Mouse (Mus musculus) heart, postnatal 36 days (tissue): ENCODE results near the gene Fam240b. TPM values are rescaled to one million over a fixed set of nuclear protein-coding genes. Genes with fewer than 3 reads are reported as not detected.
"Not testable (repeated sequence)": the region's sequence is repeated elsewhere in the genome, so short reads cannot be mapped to it uniquely, and the experiment has no call there.

ENCODE experiments used
- DNase-seq, 2 experiments: peaks; one replicate each; pipeline ENCODE4 v3.0.0; 2021 to 2022
- intact Hi-C: fragments of 180-260 bp; cut with DNase I; formaldehyde crosslinking; loops from one replicate; pipeline ENCODE4 v1.15.1; 2025
- total RNA-seq, 2 experiments: library from RNA; stranded (reverse); gene quantifications; 2 replicates each; pipeline ENCODE4 v1.2.3; 2021

The Fam240b gene
- total RNA-seq = not detected

- DNase-seq = no peak
Measured at GRCm38 (mm10) chr13:64497692-64498091, at the start of gene Fam240b. Fam240b (minus strand) TSS chr13:64497792.

GRCm38 (mm10) chr13:64530139-64530538 lies 32.5 kb upstream of the Fam240b start:
- intact Hi-C loops = no loop called here

More at GRCm38 (mm10) chr13:64497692-64498091, at the start of gene Fam240b:
- intact Hi-C loops = no loop called here

GRCm38 (mm10) chr13:64526515-64527285 lies 29.1 kb upstream of the Fam240b start:
- intact Hi-C loops = no loop called here
- no peak for DNase-seq

More at GRCm38 (mm10) chr13:64530139-64530538, 32.5 kb upstream of the Fam240b start:
- no peak for DNase-seq

- DNase-seq = no peak
- intact Hi-C loops = no loop called here
Measured at GRCm38 (mm10) chr13:64514247-64514646, 16.7 kb upstream of the Fam240b start.

- DNase-seq = no peak
- intact Hi-C loops = no loop called here
Measured at GRCm38 (mm10) chr13:64511616-64512015, 14.0 kb upstream of the Fam240b start.

- intact Hi-C loops = no loop called here
- DNase-seq = no peak
Measured at GRCm38 (mm10) chr13:64507361-64507760, 9.8 kb upstream of the Fam240b start.

- DNase-seq = no peak
Measured at GRCm38 (mm10) chr13:64502833-64503232, 5.2 kb upstream of the Fam240b start.

GRCm38 (mm10) chr13:64493586-64493985 lies 4.0 kb downstream of the Fam240b start:
- intact Hi-C loops = no loop called here
- no peak for DNase-seq

More at GRCm38 (mm10) chr13:64502833-64503232, 5.2 kb upstream of the Fam240b start:
- intact Hi-C loops = no loop called here

- DNase-seq = no peak
- intact Hi-C loops = no loop called here
Measured at GRCm38 (mm10) chr13:64489886-64490285, 7.7 kb downstream of the Fam240b start.

GRCm38 (mm10) chr13:64479960-64480359 lies 17.6 kb downstream of the Fam240b start:
- intact Hi-C loops = no loop called here
- no peak for DNase-seq

GRCm38 (mm10) chr13:64477968-64478367 lies 19.6 kb downstream of the Fam240b start:
- DNase-seq = no peak
- intact Hi-C loops = no loop called here

GRCm38 (mm10) chr13:64467886-64468285 lies 29.7 kb downstream of the Fam240b start:
- DNase-seq = peak in 1 of 2 experiments; percentile 13
- intact Hi-C loops = no loop called here

GRCm38 (mm10) chr13:64465166-64465565 lies 32.4 kb downstream of the Fam240b start:
- intact Hi-C loops = no loop called here
- DNase-seq = no peak

GRCm38 (mm10) chr13:64462581-64462980 lies 35.0 kb downstream of the Fam240b start:
- intact Hi-C loops = no loop called here
- no peak for DNase-seq

GRCm38 (mm10) chr13:64458181-64458580 lies 39.4 kb downstream of the Fam240b start:
- intact Hi-C loops = no loop called here
- DNase-seq = no peak

- not testable (repeated sequence) for DNase-seq
Measured at GRCm38 (mm10) chr13:64457225-64457978, 40.2 kb downstream of the Fam240b start.

GRCm38 (mm10) chr13:64450001-64450794 lies 47.4 kb downstream of the Fam240b start:
- intact Hi-C loops = no loop called here
- no peak for DNase-seq

More at GRCm38 (mm10) chr13:64457225-64457978, 40.2 kb downstream of the Fam240b start:
- intact Hi-C loops = not testable (repeated sequence)

- intact Hi-C loops = loop anchor here (5.0 to 10.0 kb wide), 2 partner anchors 124 to 796 kb away; no protein-coding TSS in a partner anchor
Measured at GRCm38 (mm10) chr13:64448729-64449128, 48.9 kb downstream of the Fam240b start.

GRCm38 (mm10) chr13:64447947-64448346 lies 49.6 kb downstream of the Fam240b start:
- DNase-seq = no peak
- intact Hi-C loops = loop anchor here (5.0 to 10.0 kb wide), 2 partner anchors 124 to 797 kb away; no protein-coding TSS in a partner anchor

More at GRCm38 (mm10) chr13:64448729-64449128, 48.9 kb downstream of the Fam240b start:
- DNase-seq = no peak

- intact Hi-C loops = loop anchor here (5.0 to 10.0 kb wide), 2 partner anchors 127 to 799 kb away; no protein-coding TSS in a partner anchor
- DNase-seq = no peak
Measured at GRCm38 (mm10) chr13:64445254-64445920, 52.2 kb downstream of the Fam240b start.
